12 mouse cellular contexts compared by ENCODE assay signal in genomic region chr11:75621426-75621825, GRCm38 (mm10). TPM values are rescaled to one million over a fixed set of nuclear protein-coding genes. Genes with fewer than 3 reads are reported as not detected.
DNase-seq lines count a peak whose midpoint lies in the region; ATAC-seq and TF ChIP-seq lines count a peak whose summit lies in the region.
"Had no signal": no experiment of that assay in that cellular context is flagged by ENCODE, and none has a peak within 500 bp of the region (broad histone marks: within the 10 kb centered on the region; RNA-seq: fewer than 3 reads in every experiment).

No protein-coding gene starts in this region.

- no peak overlapping the region for H3K9ac ChIP-seq in heart, postnatal 0 days (replicated peaks; ENCODE audit: low read depth, low read length)
- H3K9ac ChIP-seq in lung, embryonic 16.5 days (ENCODE audit: low read length): no peak overlapping the region
- H3K9ac ChIP-seq in hindbrain, embryonic 16.5 days (ENCODE audit: low read depth, low read length): no peak overlapping the region

- no peak overlapping the region for H3K4me2 ChIP-seq in heart, postnatal 0 days (ENCODE audit: low read depth, low read length)
- H3K4me2 ChIP-seq in lung, embryonic 16.5 days (ENCODE audit: low read depth, low read length): no peak overlapping the region
- H3K4me2 ChIP-seq in hindbrain, embryonic 16.5 days (ENCODE audit: low read length): no peak overlapping the region

- peak overlapping the region; percentile 98 for H3K27ac ChIP-seq in heart, postnatal 0 days (ENCODE audit: low read depth)
- peak overlapping the region; percentile 76 for H3K27ac ChIP-seq in lung, embryonic 16.5 days (ENCODE audit: low read length)
- H3K27ac ChIP-seq in hindbrain, embryonic 16.5 days (ENCODE audit: low read depth, low read length): no peak overlapping the region

- no peaks in the 10 kb centered on the region for H3K9me3 ChIP-seq in heart, postnatal 0 days (replicated peaks; ENCODE audit: control insufficient read depth, low read length)
- no peaks in the 10 kb centered on the region for H3K9me3 ChIP-seq in lung, embryonic 16.5 days (ENCODE audit: control insufficient read depth, low read length)
- H3K9me3 ChIP-seq in hindbrain, embryonic 16.5 days (ENCODE audit: control insufficient read depth, low read length): no peaks in the 10 kb centered on the region

- 69% methylated on average over 2 of the region's 2 CpGs for WGBS in heart, postnatal 0 days
- WGBS in lung, embryonic 16.5 days: 78% methylated on average over 2 of the region's 2 CpGs
- 89% methylated on average over 2 of the region's 2 CpGs for WGBS in hindbrain, embryonic 16.5 days

- ATAC-seq in heart, postnatal 0 days (ENCODE audit: insufficient read depth, low read depth): no peak
- ATAC-seq in lung, embryonic 16.5 days (ENCODE audit: low read depth): no peak
- no peak for ATAC-seq in hindbrain, embryonic 16.5 days
- ATAC-seq: forebrain, embryonic 14.5 days had no signal

- H3K27me3 ChIP-seq in heart, postnatal 0 days (ENCODE audit: control insufficient read depth, insufficient read depth, low read length): no peaks in the 10 kb centered on the region
- H3K27me3 ChIP-seq in lung, embryonic 16.5 days (ENCODE audit: control insufficient read depth, insufficient read depth, low read depth, low read length): no peaks in the 10 kb centered on the region
- no peaks in the 10 kb centered on the region for H3K27me3 ChIP-seq in hindbrain, embryonic 16.5 days (replicated peaks; ENCODE audit: control insufficient read depth, insufficient read depth, low read length)

- TF ChIP-seq EP300 in heart, postnatal 0 days (IDR thresholded peaks at IDR 0.05; ENCODE audit: low read depth): no peak

- no peak overlapping the region for H3K4me3 ChIP-seq in heart, postnatal 0 days (ENCODE audit: low read depth, low read length)
- no peak overlapping the region for H3K4me3 ChIP-seq in lung, embryonic 16.5 days (ENCODE audit: low read length)
- H3K4me3 ChIP-seq in hindbrain, embryonic 16.5 days (ENCODE audit: low read length): no peak overlapping the region

- TF ChIP-seq CTCF in heart, postnatal 0 days (IDR thresholded peaks at IDR 0.05; ENCODE audit: low read depth): no peak

- H3K4me1 ChIP-seq in heart, postnatal 0 days (ENCODE audit: control insufficient read depth, insufficient read depth): peaks cover 50% of the 10 kb centered on the region
- H3K4me1 ChIP-seq in lung, embryonic 16.5 days (replicated peaks; ENCODE audit: control insufficient read depth, insufficient read depth, low read length): 0 out of 2 replicates have a peak, but pooled peaks cover 2% of the 10 kb centered on the region
- H3K4me1 ChIP-seq in hindbrain, embryonic 16.5 days (ENCODE audit: control insufficient read depth, insufficient read depth, low read depth, low read length): no peaks in the 10 kb centered on the region

- intact Hi-C loops in heart, postnatal 36 days (cut with DNase I): no loop called here

- no peak for DNase-seq in heart, postnatal 0 days (ENCODE audit: low spot score)
- no peak for DNase-seq in heart, postnatal 36 days
- DNase-seq in lung, postnatal 14 days: no peak
- peak; percentile 29 for DNase-seq in brain, adult 2 months (ENCODE audit: low read depth, low spot score)
- DNase-seq in adipocyte (ENCODE audit: low spot score): no peak
- DNase-seq: adrenal gland, postnatal 10 days; cerebellum, adult 11 months; gastrocnemius, postnatal 25 days; thymus, postnatal 4 days had no signal

- peaks cover 53% of the 10 kb centered on the region for H3K36me3 ChIP-seq in heart, postnatal 0 days (replicated peaks; ENCODE audit: control insufficient read depth, insufficient read depth, low read length)
- peaks cover 24% of the 10 kb centered on the region for H3K36me3 ChIP-seq in lung, embryonic 16.5 days (ENCODE audit: control insufficient read depth, insufficient read depth, low read length)
- H3K36me3 ChIP-seq in hindbrain, embryonic 16.5 days (ENCODE audit: control insufficient read depth, insufficient read depth, low read length): peaks cover 30% of the 10 kb centered on the region

RNA-seq across cellular contexts. Expression of gene Inpp5k, which starts 9.4 kb away (rescaled TPM):
- 55.9 and 64.6 TPM in 2 replicates for total RNA-seq in heart, postnatal 0 days (2014; rRNA removed; ENCODE audit: low replicate concordance)
- polyA plus RNA-seq in heart, postnatal 0 days (2015; fragmentation: Nextera tagmentation; extraction: Ambion mirVana): 28.7 and 29.2 TPM in 2 replicates
- 10 to 100 TPM; 32.7 to 33.5 TPM for total RNA-seq in heart, postnatal 36 days (2021)
- polyA plus RNA-seq in lung, embryonic 16.5 days (2015; fragmentation: Nextera tagmentation; extraction: Ambion mirVana): 33.8 and 35.4 TPM in 2 replicates
- polyA plus RNA-seq in hindbrain, embryonic 16.5 days (2015; fragmentation: Nextera tagmentation; extraction: Ambion mirVana): 39.8 TPM in 2 replicates

RNA-seq across cellular contexts. Expression of gene Myo1c, which starts 28.9 kb away (rescaled TPM):
- total RNA-seq in heart, postnatal 0 days (2014; rRNA removed; ENCODE audit: low replicate concordance): 127 and 143 TPM in 2 replicates
- 40.4 and 45.2 TPM in 2 replicates for polyA plus RNA-seq in heart, postnatal 0 days (2015; fragmentation: Nextera tagmentation; extraction: Ambion mirVana)
- total RNA-seq in heart, postnatal 36 days (2021): 100 to 1,000 TPM; 110 to 122 TPM
- polyA plus RNA-seq in lung, embryonic 16.5 days (2015; fragmentation: Nextera tagmentation; extraction: Ambion mirVana): 93.0 and 96.5 TPM in 2 replicates
- 13.6 and 16.7 TPM in 2 replicates for polyA plus RNA-seq in hindbrain, embryonic 16.5 days (2015; fragmentation: Nextera tagmentation; extraction: Ambion mirVana)

RNA-seq across cellular contexts. Expression of gene Pitpna, which starts 33.5 kb away (rescaled TPM):
- 58.4 and 59.6 TPM in 2 replicates for total RNA-seq in heart, postnatal 0 days (2014; rRNA removed; ENCODE audit: low replicate concordance)
- polyA plus RNA-seq in heart, postnatal 0 days (2015; fragmentation: Nextera tagmentation; extraction: Ambion mirVana): 74.0 and 76.8 TPM in 2 replicates
- 100 to 1,000 TPM; 103 to 112 TPM for total RNA-seq in heart, postnatal 36 days (2021)
- 63.7 and 63.8 TPM in 2 replicates for polyA plus RNA-seq in lung, embryonic 16.5 days (2015; fragmentation: Nextera tagmentation; extraction: Ambion mirVana)
- 109 and 110 TPM in 2 replicates for polyA plus RNA-seq in hindbrain, embryonic 16.5 days (2015; fragmentation: Nextera tagmentation; extraction: Ambion mirVana)

RNA-seq across cellular contexts. Expression of gene Crk, which starts 57.6 kb away (rescaled TPM):
- 57.0 and 74.0 TPM in 2 replicates for total RNA-seq in heart, postnatal 0 days (2014; rRNA removed; ENCODE audit: low replicate concordance)
- polyA plus RNA-seq in heart, postnatal 0 days (2015; fragmentation: Nextera tagmentation; extraction: Ambion mirVana): 70.8 and 88.4 TPM in 2 replicates
- 10 to 100 TPM; 78.4 to 84.2 TPM for total RNA-seq in heart, postnatal 36 days (2021)
- polyA plus RNA-seq in lung, embryonic 16.5 days (2015; fragmentation: Nextera tagmentation; extraction: Ambion mirVana): 108 and 112 TPM in 2 replicates
- polyA plus RNA-seq in hindbrain, embryonic 16.5 days (2015; fragmentation: Nextera tagmentation; extraction: Ambion mirVana): 106 and 109 TPM in 2 replicates
